Mouse (Mus musculus): ENCODE measurements around the gene Wfdc8. TPM values are rescaled to one million over a fixed set of nuclear protein-coding genes. Genes with fewer than 3 reads are reported as not detected.

Wfdc8 gene
- total and polyA plus RNA-seq, 2 experiments, result not detected

GRCm38 (mm10) chr2:164560106-164560505 is 53.3 kb downstream of the Wfdc8 start:
- DNase-seq (ENCODE audit: extremely low read depth, low read depth, low spot score), result no peak
- Histone ChIP-seq H3K4me3 (ENCODE audit: insufficient read depth, low read depth, low read length) (no peak overlapping the region), H3K9ac (ENCODE audit: low read depth, low read length) (no peak overlapping the region), H3K27me3 (ENCODE audit: control insufficient read depth, insufficient read depth, low read length) (no peaks in the 10 kb centered on the region), H3K79me2 (ENCODE audit: control insufficient read depth, insufficient read depth, low read length) (no peaks in the 10 kb centered on the region), H3K27ac (replicated peaks; ENCODE audit: insufficient read depth, low read depth, low read length) (no peak overlapping the region), H3K36me3 (ENCODE audit: control insufficient read depth, insufficient read depth, low read length) (no peaks in the 10 kb centered on the region), H3K4me1 (ENCODE audit: control insufficient read depth, insufficient read depth, low read length) (peaks cover 5% of the 10 kb centered on the region)
- WGBS, result 91% methylated on average over 8 of the region's 8 CpGs
- TF ChIP-seq POLR2A (IDR thresholded peaks at IDR 0.05; ENCODE audit: extremely low read depth, insufficient read depth, low read length), result no peak
- no peak for TF ChIP-seq CTCF (IDR thresholded peaks at IDR 0.05; ENCODE audit: low read depth, low read length)

DNA sequence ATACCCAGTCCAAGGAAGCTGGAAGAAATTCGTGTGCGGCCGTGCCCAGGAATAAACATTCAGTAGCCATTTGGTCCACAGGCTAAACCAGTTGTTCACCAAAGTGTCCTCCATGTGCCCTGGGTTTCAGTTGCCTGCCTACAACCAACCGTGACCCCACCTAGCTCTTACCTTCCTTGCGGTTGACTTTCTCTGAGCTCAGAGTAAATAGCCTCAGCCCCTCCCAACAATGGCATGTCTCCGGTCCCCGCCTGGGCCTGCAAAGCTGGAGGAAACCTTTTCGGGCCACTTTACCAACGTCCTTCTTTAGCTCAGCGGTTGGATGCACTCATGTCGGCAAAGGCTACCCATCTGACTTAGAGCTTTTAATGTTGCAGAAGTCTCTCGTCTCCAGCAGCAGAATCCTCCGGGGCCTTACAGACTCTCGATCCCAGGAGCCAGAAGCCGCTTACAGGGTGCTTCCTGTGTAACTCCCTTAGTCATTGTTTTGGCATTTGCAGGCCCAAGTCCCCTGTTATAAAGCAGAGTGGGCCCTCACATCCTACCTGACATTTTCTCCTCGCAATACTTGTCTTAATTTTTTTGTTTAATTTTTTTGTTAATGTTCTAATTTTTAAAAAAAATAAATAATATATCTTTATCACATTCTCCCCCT is 54.3 kb downstream of the Wfdc8 start:
- Histone ChIP-seq H3K9ac (ENCODE audit: low read depth, low read length) (no peak overlapping the region), H3K27ac (replicated peaks; ENCODE audit: insufficient read depth, low read depth, low read length) (no peak overlapping the region), H3K4me1 (ENCODE audit: control insufficient read depth, insufficient read depth, low read length) (peaks cover 5% of the 10 kb centered on the region), H3K79me2 (ENCODE audit: control insufficient read depth, insufficient read depth, low read length) (no peaks in the 10 kb centered on the region), H3K4me3 (ENCODE audit: insufficient read depth, low read depth, low read length) (no peak overlapping the region), H3K27me3 (ENCODE audit: control insufficient read depth, insufficient read depth, low read length) (no peaks in the 10 kb centered on the region), H3K36me3 (ENCODE audit: control insufficient read depth, insufficient read depth, low read length) (no peaks in the 10 kb centered on the region)
- 54% methylated on average over 16 of the region's 16 CpGs for WGBS
- no peak for DNase-seq (ENCODE audit: extremely low read depth, low read depth, low spot score)
- no peak for TF ChIP-seq POLR2A (IDR thresholded peaks at IDR 0.05; ENCODE audit: extremely low read depth, insufficient read depth, low read length)
- TF ChIP-seq CTCF (IDR thresholded peaks at IDR 0.05; ENCODE audit: low read depth, low read length), result no peak

DNA sequence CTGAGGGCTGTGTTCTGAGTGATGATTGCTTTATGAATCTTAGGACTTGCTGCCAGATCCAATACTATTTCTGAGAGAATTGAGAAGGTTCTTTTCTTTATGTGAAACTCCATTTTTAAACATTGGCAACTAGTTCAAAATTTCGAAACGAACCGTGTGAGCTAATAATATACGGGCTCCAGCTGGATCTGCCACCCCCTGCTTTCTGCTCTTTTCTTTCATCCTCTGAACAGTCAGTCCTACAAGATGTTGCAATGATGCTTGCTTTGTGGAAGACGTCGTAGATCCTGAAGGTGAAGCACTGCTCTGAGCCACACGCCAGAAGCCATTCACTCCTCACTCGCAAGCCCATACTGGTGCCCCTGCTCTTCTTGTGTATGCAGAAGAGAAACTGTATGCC is 55.0 kb downstream of the Wfdc8 start:
- no peak for DNase-seq (ENCODE audit: extremely low read depth, low read depth, low spot score)
- Histone ChIP-seq H3K79me2 (ENCODE audit: control insufficient read depth, insufficient read depth, low read length) (no peaks in the 10 kb centered on the region), H3K4me1 (ENCODE audit: control insufficient read depth, insufficient read depth, low read length) (peaks cover 5% of the 10 kb centered on the region), H3K36me3 (ENCODE audit: control insufficient read depth, insufficient read depth, low read length) (no peaks in the 10 kb centered on the region), H3K27me3 (ENCODE audit: control insufficient read depth, insufficient read depth, low read length) (no peaks in the 10 kb centered on the region), H3K4me3 (ENCODE audit: insufficient read depth, low read depth, low read length) (no peak overlapping the region), H3K27ac (replicated peaks; ENCODE audit: insufficient read depth, low read depth, low read length) (no peak overlapping the region), H3K9ac (ENCODE audit: low read depth, low read length) (no peak overlapping the region)
- TF ChIP-seq POLR2A (IDR thresholded peaks at IDR 0.05; ENCODE audit: extremely low read depth, insufficient read depth, low read length), result no peak
- TF ChIP-seq CTCF (IDR thresholded peaks at IDR 0.05; ENCODE audit: low read depth, low read length), result no peak
- 66% methylated on average over 8 of the region's 8 CpGs for WGBS

DNA sequence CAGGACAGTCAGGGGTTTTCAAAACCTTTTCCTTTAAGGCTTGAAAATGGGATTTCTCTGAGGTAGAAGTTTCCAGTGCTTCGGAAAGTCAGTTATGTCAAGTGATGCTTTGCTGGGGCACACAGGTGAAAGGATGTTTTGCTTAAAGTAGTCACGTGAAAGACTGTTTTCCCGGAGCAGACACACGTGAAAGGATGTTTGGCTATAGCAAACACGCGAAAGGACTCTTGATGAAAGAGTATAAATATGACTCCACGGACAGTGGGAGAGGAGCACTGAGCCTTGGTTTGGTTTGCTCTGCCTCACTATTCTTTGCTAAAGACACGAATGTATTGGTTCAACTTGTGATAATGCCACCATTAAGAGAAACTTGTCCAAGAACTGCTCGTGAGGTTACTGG is 61.9 kb downstream of the Wfdc8 start:
- Histone ChIP-seq H3K36me3 (ENCODE audit: control insufficient read depth, insufficient read depth, low read length) (no peaks in the 10 kb centered on the region), H3K27me3 (ENCODE audit: control insufficient read depth, insufficient read depth, low read length) (peaks cover 6% of the 10 kb centered on the region; the same call in 1 of the 2 replicates), H3K4me1 (ENCODE audit: control insufficient read depth, insufficient read depth, low read length) (no peaks in the 10 kb centered on the region), H3K27ac (replicated peaks; ENCODE audit: insufficient read depth, low read depth, low read length) (no peak overlapping the region), H3K9ac (ENCODE audit: low read depth, low read length) (no peak overlapping the region), H3K79me2 (ENCODE audit: control insufficient read depth, insufficient read depth, low read length) (no peaks in the 10 kb centered on the region), H3K4me3 (ENCODE audit: insufficient read depth, low read depth, low read length) (no peak overlapping the region)
- TF ChIP-seq POLR2A (IDR thresholded peaks at IDR 0.05; ENCODE audit: extremely low read depth, insufficient read depth, low read length) (no peak), CTCF (IDR thresholded peaks at IDR 0.05; ENCODE audit: low read depth, low read length) (no peak)
- DNase-seq (ENCODE audit: extremely low read depth, low read depth, low spot score), result no peak
- WGBS, result 81% methylated on average over 9 of the region's 9 CpGs

- Histone ChIP-seq H3K27me3 (ENCODE audit: control insufficient read depth, insufficient read depth, low read length) (peaks cover 6% of the 10 kb centered on the region; the same call in 1 of the 2 replicates), H3K27ac (replicated peaks; ENCODE audit: insufficient read depth, low read depth, low read length) (no peak overlapping the region), H3K36me3 (ENCODE audit: control insufficient read depth, insufficient read depth, low read length) (no peaks in the 10 kb centered on the region), H3K4me3 (ENCODE audit: insufficient read depth, low read depth, low read length) (no peak overlapping the region), H3K79me2 (ENCODE audit: control insufficient read depth, insufficient read depth, low read length) (no peaks in the 10 kb centered on the region), H3K4me1 (ENCODE audit: control insufficient read depth, insufficient read depth, low read length) (no peaks in the 10 kb centered on the region), H3K9ac (ENCODE audit: low read depth, low read length) (no peak overlapping the region)
- no peak for DNase-seq (ENCODE audit: extremely low read depth, low read depth, low spot score)
- WGBS, result 80% methylated on average over 2 of the region's 2 CpGs
- TF ChIP-seq CTCF (IDR thresholded peaks at IDR 0.05; ENCODE audit: low read depth, low read length), result no peak
- TF ChIP-seq POLR2A (IDR thresholded peaks at IDR 0.05; ENCODE audit: extremely low read depth, insufficient read depth, low read length), result no peak
These were observed 62.5 kb downstream of the Wfdc8 start for GRCm38 (mm10) chr2:164550895-164551269.
